Mouse (Mus musculus) heart, adult 11 months (tissue): ENCODE results near the gene Traip.

ENCODE experiments used
- DNase-seq: peaks from one replicate; pipeline ENCODE4 v3.0.0; 2022

The Traip gene

GRCm38 (mm10) chr9:107971690-107972541, 22.0 kb downstream of the Traip start:
- DNase-seq = peak; percentile 99

- peak; percentile 92 for DNase-seq
These were observed 24.7 kb downstream of the Traip start for GRCm38 (mm10) chr9:107974491-107975171.

- peak; percentile 97 for DNase-seq
These were observed 25.8 kb downstream of the Traip start, which contains the start of gene Uba7 for GRCm38 (mm10) chr9:107975399-107976386. TSS of gene Uba7 (plus strand) at chr9:107975505.

- peak; percentile 92 for DNase-seq
These were observed 28.9 kb downstream of the Traip start for GRCm38 (mm10) chr9:107978815-107979214.

GRCm38 (mm10) chr9:107981684-107982605, 32.0 kb downstream of the Traip start:
- peak; percentile 96 for DNase-seq

GRCm38 (mm10) chr9:107982681-107983346, 32.9 kb downstream of the Traip start, which contains the start of gene Gm20661:
TSS of gene Gm20661 (plus strand) at chr9:107983058.
- DNase-seq = peak; percentile 100

GRCm38 (mm10) chr9:107983421-107983890, 33.5 kb downstream of the Traip start:
- DNase-seq = peak; percentile 100

GRCm38 (mm10) chr9:107984052-107984753, 34.3 kb downstream of the Traip start:
- peak; percentile 95 for DNase-seq

- DNase-seq = peak; percentile 95
These were observed 34.8 kb downstream of the Traip start for GRCm38 (mm10) chr9:107984754-107985055.

- peak; percentile 99 for DNase-seq
These were observed 35.5 kb downstream of the Traip start, which contains the start of gene Inka1 for GRCm38 (mm10) chr9:107985131-107986119. TSS of gene Inka1 (minus strand) at chr9:107985879.

GRCm38 (mm10) chr9:107986376-107986775, 36.4 kb downstream of the Traip start:
- peak; percentile 98 for DNase-seq

GRCm38 (mm10) chr9:107987950-107988349, 38.0 kb downstream of the Traip start:
- peak; percentile 91 for DNase-seq

- no peak for DNase-seq
These were observed 42.3 kb downstream of the Traip start, which contains the start of gene Cdhr4 for GRCm38 (mm10) chr9:107992197-107992596. TSS of gene Cdhr4 (plus strand) at chr9:107992497.

- DNase-seq = peak; percentile 85
These were observed 43.1 kb downstream of the Traip start for GRCm38 (mm10) chr9:107993013-107993412.

- peak; percentile 87 for DNase-seq
These were observed 44.5 kb downstream of the Traip start for GRCm38 (mm10) chr9:107994464-107994863.

- peak; percentile 86 for DNase-seq
These were observed 45.6 kb downstream of the Traip start for GRCm38 (mm10) chr9:107995513-107995912.

GRCm38 (mm10) chr9:107996049-107996448, 46.1 kb downstream of the Traip start, which contains the start of gene Gm20662:
TSS of gene Gm20662 (plus strand) at chr9:107996349.
- DNase-seq = no peak

- DNase-seq = peak; percentile 100
These were observed 52.2 kb downstream of the Traip start, which contains the start of gene Ip6k1 for GRCm38 (mm10) chr9:108001922-108002770. TSS of gene Ip6k1 (plus strand) at chr9:108002501.
